Mouse (Mus musculus) megakaryocyte progenitor cell, adult 5-6 weeks (primary cell): ENCODE results near the gene Ifit1bl2. TPM values are rescaled to one million over a fixed set of nuclear protein-coding genes. Genes with fewer than 3 reads are reported as not detected.
"Not testable (repeated sequence)": the region's sequence is repeated elsewhere in the genome, so short reads cannot be mapped to it uniquely, and the experiment has no call there.

Experiments
- ATAC-seq: replicated peaks from 2 replicates; pipeline ENCODE4 v1.8.0; 2016; ENCODE audit warnings: mild to moderate bottlenecking, moderate TSS enrichment, inconsistent platforms; ENCODE audit not compliant: poor library complexity
- total RNA-seq, 2 experiments: library from RNA; stranded (forward) in 1 of 2; stranded (reverse) in 1 of 2; fragments of 157-497, 149-512 nt in 1 of 2; fragments of 200-1000 nt in 1 of 2; gene quantifications; 2 replicates each; pipeline versions ENCODE4 v1.2.3 to v1.2.4; 2015 to 2017

Ifit1bl2 gene
- total RNA-seq, 2 experiments from 2014 or later, result 0.83 TPM; not detected in 1

- not testable (repeated sequence) for ATAC-seq
Observed at GRCm38 (mm10) chr19:34612243-34613001, 28.1 kb downstream of the Ifit1bl2 start.

- not testable (repeated sequence) for ATAC-seq
Observed at GRCm38 (mm10) chr19:34610118-34610517, 30.4 kb downstream of the Ifit1bl2 start.

DNA sequence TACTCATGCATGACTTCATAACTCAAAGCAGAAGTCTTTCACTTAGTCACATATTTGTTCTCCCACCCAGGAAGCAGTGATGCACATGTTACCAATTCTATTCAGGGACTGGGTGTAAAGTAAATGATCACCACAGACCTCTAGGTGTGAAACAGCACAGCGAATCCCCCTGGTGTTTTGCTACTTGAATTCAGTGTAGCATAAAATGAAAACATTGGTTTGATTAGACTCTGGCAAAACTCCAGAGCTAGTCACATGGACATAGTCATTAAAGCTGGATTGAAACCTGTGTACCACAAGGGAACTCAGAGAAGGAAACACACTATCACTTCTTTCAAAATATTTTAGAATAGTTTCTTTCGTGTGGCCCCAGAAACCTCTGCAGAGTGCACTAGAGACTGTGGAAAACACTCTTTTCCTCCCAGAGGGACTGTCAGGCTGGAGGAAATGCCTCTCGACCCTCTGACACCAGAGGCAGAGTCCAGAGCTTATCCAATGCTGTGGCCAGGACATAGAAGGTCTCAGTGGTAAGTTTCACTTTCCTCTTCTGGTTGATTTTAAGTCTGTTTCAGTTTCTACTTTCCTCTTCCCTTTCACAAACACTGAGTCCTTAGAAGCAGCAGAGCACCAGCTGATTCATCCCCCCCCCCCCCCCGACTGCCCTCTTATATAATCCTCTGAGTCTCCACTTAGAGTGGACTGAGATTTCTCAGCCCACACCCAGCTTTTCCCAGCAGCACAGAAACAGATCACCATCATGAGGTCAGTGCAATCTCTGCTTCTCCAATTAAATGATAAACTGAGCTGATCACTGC lies 33.1 kb downstream of the Ifit1bl2 start, which contains the start of gene Ifit3b:
TSS of gene Ifit3b (plus strand) at position 734 of the 815 bp plus-strand sequence.
- peak; percentile 78 for ATAC-seq

DNA sequence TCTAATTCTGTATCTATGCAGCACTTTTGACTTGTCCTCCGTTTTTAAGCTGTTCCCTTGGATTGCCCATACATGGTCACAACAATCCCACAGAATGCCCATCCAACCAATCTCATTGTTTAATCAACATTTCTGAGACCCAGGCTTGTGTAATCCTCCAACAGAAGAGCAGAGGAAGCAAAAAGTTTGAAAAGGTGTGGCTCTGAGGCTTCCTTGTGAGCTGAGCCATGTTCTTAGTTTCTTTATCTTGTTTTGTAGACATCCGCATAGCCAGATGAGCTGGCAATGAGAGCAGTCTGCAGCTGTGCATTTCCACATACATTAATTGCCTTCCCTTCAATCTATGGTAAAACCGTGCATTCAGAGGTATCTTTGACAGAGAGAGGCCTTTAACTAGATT lies 35.1 kb downstream of the Ifit1bl2 start:
- ATAC-seq, result no peak

DNA sequence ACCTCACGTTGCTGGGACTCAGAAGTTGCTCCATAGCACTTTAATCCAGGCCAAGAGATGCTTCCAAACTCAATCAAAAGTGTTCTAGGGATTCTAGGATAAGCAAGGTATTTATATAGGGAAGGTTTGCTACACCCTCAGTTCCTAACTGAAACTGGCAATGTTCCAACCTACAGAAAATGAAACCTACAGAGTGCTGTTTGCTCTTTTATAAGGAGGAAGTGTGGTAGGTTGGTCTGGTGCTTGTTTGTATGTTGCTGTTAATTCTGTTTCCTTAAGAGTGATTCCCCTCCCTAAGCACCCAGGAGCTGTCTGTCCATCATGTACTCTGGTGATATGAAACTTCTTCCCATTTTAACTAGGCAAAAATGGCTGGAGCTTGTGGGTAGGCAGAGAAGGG lies 38.7 kb downstream of the Ifit1bl2 start, which contains the start of gene Ifit1bl1:
TSS of gene Ifit1bl1 (minus strand) at position 69 of the 400 bp plus-strand sequence.
- peak; percentile 59 for ATAC-seq

GRCm38 (mm10) chr19:34599250-34599649 lies 41.3 kb downstream of the Ifit1bl2 start:
- ATAC-seq, result peak; percentile 62

DNA sequence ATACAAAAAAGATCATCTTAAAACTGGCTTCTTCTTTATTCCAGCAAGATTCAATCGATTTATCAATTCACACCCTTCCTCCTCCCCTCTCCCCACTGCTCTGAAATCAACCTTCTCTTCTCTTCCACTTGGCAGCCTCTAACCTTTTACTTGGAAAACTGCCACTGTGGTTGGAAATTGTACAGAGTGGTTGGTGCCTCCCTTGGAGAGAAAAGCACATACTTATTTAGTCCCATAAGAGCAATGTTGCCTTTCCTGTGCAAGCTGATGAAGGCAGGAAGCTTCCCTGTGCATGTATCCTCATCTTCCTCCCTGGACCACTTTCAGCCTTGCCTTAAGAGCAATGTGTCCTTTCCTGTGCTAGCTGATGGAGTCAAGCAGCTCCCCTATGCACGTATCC lies 42.2 kb downstream of the Ifit1bl2 start:
- no peak for ATAC-seq

DNA sequence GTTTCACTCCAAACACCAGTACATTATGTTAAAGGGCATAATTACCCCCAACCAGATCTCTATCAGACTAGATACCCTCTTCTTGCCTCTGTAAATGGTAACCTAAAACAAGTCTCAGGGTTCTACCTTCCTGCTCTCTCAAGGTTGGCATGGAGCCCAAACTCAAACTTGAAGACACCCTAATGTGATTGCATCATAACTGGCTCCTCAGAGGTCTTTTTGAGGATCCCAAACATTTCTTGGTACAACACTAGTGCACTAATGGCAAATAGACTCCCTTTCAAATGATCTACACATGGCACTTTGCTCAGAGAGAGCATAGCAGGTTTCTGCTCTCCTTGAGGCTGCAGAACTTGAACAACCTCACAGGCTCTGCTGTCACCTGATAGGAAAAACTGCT lies 43.7 kb downstream of the Ifit1bl2 start:
- peak; percentile 18; the same call in 1 of the 2 replicates for ATAC-seq

- ATAC-seq, result not testable (repeated sequence)
Observed at GRCm38 (mm10) chr19:34594523-34594922, 46.0 kb downstream of the Ifit1bl2 start.

- no peak for ATAC-seq
Observed at GRCm38 (mm10) chr19:34593456-34593855, 47.1 kb downstream of the Ifit1bl2 start.

GRCm38 (mm10) chr19:34588959-34589358 lies 51.6 kb downstream of the Ifit1bl2 start:
- ATAC-seq, result 0 out of 2 replicates have a peak, but pooled peaks have one; percentile 39

DNA sequence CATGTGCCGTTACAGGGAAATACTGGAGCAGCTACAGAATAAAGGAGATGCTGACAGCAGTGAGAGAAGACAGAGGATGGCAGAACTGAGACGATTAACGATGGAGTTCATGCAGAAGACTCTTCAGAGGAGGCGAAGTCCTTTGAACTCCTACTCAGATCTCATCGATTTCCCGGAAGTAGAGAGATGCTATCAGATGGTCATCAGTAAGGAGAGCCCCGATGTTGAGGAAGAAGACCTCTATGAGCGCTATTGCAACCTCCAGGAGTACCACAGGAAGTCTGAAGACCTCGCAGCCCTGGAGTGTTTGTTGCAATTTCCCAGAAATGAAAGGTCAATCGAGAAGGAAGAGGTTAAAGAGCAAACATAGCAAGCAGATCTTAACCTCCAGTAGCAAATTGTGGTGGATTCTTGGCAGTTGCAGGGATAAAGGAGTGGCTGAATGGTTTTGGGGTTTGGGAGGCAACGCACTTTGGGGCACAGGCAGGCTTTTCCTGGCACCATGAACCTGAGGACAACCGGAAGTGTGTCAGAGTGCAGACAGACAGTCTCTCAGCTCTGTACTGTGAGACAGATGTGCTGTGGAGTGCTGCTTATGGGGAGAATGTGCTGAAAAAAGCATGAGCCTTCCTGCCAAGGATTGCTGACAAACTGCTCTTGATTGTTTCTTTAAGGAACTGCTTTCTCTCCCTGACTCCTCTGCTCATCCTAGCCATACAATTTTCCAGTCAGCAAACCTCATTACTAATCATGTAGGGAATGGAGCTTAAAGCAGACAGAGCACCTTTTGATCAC lies 52.4 kb downstream of the Ifit1bl2 start:
- ATAC-seq, result not testable (repeated sequence)

- ATAC-seq, result not testable (repeated sequence)
Observed at GRCm38 (mm10) chr19:34585740-34586458, 54.6 kb downstream of the Ifit1bl2 start.

DNA sequence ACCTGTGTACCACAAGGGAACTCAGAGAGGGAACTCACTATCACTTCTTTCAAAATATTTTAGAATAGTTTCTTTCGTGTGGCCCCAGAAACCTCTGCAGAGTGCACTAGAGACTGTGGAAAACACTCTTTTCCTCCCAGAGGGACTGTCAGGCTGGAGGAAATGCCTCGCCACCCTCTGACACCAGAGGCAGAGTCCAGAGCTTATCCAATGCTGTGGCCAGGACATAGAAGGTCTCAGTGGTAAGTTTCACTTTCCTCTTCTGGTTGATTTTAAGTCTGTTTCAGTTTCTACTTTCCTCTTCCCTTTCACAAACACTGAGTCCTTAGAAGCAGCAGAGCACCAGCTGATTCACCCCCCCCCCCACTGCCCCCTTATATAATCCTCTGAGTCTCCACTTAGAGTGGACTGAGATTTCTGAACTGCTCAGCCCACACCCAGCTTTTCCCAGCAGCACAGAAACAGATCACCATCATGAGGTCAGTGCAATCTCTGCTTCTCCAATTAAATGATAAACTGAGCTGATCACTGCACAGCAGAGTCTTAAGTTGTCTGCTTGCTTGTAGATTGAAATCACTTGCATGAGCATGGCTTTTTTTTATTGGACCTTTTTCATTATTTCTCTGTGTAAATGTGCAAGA lies 57.3 kb downstream of the Ifit1bl2 start, which contains the start of gene Ifit3:
TSS of gene Ifit3 (plus strand) at position 406 of the 641 bp plus-strand sequence.
- peak; percentile 79 for ATAC-seq

GRCm38 (mm10) chr19:34582696-34583095 lies 57.8 kb downstream of the Ifit1bl2 start:
- not testable (repeated sequence) for ATAC-seq

DNA sequence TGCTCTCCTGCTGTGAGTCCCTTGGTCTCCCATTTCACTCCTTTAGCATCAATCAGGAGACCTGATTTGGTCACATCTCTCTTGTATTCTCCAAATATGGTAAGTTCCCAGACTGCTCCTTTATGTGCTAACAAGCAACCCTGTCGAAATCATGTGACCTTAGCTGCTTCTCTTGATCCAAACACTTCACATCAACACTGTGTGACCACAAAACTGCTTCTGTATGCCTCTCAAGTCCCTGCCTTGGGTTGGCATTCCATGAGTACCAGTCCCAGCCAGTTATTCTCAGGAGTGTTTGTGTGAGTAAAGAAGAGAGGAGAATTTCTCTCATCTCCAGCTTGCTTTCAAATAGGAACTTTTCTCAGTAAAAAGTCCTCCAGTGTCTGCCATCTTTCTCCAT lies 63.4 kb downstream of the Ifit1bl2 start:
- no peak for ATAC-seq

GRCm38 (mm10) chr19:34573650-34574049 lies 66.9 kb downstream of the Ifit1bl2 start:
- no peak for ATAC-seq

DNA sequence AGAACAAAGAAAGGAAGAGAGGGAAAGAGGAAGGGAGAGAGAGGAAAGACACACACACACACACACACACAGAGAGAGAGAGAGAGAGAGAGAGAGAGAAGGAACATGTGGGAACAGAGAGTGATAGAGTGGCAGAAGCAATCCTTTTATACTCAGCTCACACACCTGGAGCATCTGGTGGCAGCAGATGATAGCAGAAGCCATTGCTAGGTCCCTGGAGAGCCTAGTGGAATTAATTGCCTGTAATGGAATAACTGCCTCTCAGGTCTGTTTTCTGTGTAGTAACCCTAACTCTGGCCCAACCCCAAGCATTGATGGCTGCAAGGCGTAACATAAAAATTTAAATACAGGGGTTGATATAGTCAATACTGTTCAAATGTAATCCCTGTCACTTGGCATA lies 69.5 kb downstream of the Ifit1bl2 start:
- no peak for ATAC-seq

DNA sequence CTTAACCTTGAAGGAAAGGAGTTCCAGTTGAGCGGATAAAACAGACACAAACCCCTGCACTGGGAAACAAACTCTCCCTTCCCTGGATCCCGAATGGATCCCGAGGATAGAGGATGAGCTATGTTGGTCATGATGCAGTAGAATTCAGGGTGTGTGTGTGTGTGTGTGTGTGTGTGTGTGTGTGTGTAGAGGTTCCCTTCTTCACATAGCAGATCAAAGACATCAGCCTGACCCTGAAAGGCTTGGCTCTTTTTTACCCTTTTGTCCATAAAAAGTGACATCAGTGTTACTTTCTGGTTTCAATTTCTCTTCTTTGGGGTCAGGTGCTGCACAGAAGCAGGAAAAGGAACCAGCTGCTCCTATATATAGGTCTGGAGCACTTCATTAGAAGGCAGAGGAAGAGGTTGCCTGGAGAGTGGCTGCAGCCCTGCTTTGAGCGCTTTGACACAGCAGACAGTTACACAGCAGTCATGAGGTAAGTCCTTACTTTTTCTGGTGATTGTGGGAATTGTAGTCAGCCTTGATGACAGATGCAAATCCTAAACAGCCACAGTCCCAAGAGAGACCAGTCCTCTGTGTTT lies 70.6 kb downstream of the Ifit1bl2 start:
- peak; percentile 37 for ATAC-seq
